Mouse (Mus musculus) lung, postnatal 4 days (tissue): Measurements from ENCODE around the gene C1qtnf6.

ENCODE experiments used
- DNase-seq, 2 experiments: peaks; one replicate each; pipeline ENCODE4 v3.0.0; 2021

The C1qtnf6 gene

GRCm38 (mm10) chr15:78514393-78515146 lies 16.6 kb downstream of the C1qtnf6 start:
- peak; percentile 60 to 84 for DNase-seq

- DNase-seq = no peak
Measured at GRCm38 (mm10) chr15:78513019-78513418, 18.2 kb downstream of the C1qtnf6 start.

DNA sequence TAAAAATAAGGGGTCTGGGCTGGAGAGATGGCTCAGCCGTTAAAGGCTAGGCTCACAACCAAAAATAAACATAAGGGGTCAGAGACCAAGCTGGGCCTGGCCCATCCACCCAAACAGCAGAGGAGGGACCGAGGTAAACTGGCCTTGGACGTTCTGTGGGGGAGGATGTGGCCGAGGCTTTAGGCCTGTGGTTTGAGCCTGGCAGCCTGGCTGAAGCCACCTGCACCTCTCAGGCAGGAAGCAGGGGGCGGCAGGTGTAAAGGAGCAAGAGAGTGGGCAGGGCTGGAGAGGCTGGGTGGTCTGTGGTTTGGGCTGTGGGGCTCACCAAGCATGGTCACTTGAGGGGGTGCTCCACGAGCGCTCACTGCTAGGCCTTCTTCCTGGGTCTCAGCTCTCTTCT lies 19.3 kb downstream of the C1qtnf6 start:
- DNase-seq = no peak

DNA sequence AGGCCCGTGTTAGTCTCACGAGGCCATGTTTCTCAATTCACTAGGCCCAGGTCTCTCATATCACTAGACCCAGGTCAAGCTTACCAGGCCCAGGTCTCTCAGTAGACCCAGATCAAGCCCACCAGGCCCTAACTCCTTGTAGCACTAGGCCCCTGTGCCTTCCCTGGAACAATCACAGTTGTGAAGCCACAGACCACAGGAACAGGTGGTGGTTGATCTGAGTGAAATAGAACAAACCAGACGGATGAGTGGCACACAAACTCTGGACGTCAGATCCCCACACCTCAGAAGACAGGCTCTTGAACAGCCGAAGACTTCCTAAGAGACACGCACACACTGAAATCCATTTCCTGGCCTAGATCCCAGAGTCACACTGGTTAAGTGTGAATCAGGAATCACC lies 20.5 kb downstream of the C1qtnf6 start:
- DNase-seq = no peak

- no peak for DNase-seq
Measured at GRCm38 (mm10) chr15:78510121-78510576, 21.1 kb downstream of the C1qtnf6 start.

DNA sequence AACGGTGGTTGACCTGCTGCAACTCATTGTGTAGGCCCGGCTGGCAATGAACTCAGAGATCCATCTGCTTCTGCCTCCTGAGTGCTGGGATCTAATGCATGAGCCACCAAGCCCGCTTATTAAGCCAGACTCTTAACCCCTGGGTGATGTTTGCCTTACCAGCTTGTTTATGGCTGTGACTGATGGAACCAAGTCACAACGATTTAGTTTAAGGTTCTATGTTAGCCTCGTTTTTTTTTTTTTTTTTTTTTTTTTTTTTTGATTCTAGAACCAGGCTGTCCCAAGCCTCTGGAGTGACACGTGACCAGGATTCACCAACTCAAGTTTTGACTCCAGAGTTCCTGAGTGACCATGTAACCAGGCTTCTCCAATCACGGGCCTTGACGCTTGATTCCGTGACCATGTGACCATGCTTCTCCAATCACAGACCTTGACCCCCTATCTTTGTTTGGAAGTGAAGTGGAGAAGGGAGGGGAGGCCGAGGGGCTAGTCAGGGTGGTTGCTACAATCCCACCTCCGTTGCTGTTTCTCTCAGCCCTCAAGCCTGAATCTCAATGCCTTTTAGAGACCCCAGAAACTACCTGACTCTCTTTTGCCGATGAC lies 21.8 kb downstream of the C1qtnf6 start:
- DNase-seq = no peak

GRCm38 (mm10) chr15:78508443-78508842 lies 22.8 kb downstream of the C1qtnf6 start:
- no peak for DNase-seq

- DNase-seq = no peak
Measured at GRCm38 (mm10) chr15:78505541-78505940, 25.7 kb downstream of the C1qtnf6 start.

DNA sequence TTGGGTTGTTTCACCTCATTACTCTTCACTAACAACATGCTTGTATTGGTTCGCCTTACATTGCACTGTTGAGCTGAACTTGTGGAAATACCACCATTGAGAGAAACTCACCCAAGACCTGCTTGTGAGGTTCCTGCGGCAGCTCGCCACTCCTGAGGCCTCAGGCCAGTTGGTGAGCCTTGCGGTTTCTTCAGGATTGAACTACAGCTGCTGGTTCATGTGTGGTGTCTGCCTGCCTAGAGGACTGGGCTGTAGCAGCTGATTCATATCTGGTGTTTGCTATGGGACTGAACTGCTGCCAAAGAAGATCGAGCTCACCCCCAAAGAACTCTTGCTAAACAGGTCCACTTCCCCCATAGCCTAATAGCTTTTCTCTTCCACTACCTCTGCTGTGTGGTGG lies 26.4 kb downstream of the C1qtnf6 start:
- no peak for DNase-seq

- no peak for DNase-seq
Measured at GRCm38 (mm10) chr15:78504013-78504412, 27.2 kb downstream of the C1qtnf6 start.

- no peak for DNase-seq
Measured at GRCm38 (mm10) chr15:78502437-78503132, 28.6 kb downstream of the C1qtnf6 start.

- no peak for DNase-seq
Measured at GRCm38 (mm10) chr15:78494968-78495406, 36.2 kb downstream of the C1qtnf6 start, which contains the start of gene Il2rb. Il2rb (minus strand) TSS chr15:78495271.

GRCm38 (mm10) chr15:78493401-78494010 lies 37.7 kb downstream of the C1qtnf6 start:
- DNase-seq = no peak

GRCm38 (mm10) chr15:78491301-78491700 lies 39.9 kb downstream of the C1qtnf6 start:
- no peak for DNase-seq

- no peak for DNase-seq
Measured at GRCm38 (mm10) chr15:78489906-78490305, 41.3 kb downstream of the C1qtnf6 start.

DNA sequence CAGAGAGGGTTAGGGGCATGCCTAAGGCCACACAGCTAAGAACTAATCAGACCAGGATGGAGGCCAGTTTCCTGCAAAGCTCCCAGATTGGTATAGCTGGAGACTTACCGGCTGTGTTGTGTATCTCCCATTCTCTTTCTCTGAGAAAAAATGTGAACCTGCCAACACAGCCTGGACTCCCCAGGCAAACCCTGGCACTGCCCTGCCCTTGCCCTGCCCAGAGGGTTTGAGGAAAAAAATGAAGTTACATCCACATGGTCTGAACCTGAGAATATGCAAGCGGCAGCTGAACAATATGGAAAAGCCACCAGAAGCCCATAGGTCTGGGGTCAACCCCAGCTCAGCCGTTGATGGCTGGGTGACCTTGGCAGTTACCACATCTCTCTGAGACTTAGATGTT lies 42.0 kb downstream of the C1qtnf6 start:
- DNase-seq = no peak

- no peak for DNase-seq
Measured at GRCm38 (mm10) chr15:78487066-78487465, 44.1 kb downstream of the C1qtnf6 start.

DNA sequence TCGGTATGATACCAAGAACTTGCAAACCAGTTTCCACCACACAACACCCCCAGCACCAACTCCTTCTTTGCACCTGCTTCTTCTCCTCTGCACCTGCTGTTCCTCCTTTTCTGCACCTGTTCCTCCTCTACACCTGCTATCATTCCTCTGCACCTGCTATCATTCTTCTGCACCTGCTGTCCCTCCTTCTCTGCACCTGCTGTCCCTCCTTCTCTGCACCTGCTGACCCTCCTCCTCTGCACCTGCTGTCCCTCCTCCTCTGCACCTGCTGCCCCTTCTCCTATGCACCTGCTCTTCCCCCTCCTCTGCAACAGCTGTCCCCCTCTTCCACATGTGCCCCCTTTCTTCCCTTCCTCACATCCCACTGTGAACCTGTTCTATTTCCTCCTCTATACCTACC lies 44.7 kb downstream of the C1qtnf6 start:
- no peak for DNase-seq

- DNase-seq = no peak
Measured at GRCm38 (mm10) chr15:78483311-78483710, 47.9 kb downstream of the C1qtnf6 start.

DNA sequence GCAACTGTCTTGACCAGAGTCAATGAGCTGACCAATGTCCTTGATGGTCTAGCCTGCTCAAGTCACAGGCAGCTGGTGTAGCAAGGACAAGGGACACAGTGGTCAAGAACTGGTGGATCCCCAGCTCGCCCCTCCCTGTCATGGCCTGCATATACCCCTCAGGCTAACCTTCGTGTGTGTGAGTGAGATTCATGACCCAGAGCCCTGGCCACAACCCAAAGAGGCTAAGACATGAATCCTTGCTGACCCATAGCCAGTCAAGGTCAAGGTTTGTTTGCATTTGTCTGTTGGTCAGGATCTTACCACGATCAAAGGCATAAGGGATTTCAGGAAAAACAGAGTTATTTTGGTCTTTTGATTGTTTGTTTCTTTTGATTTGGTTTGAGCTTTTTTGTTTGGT lies 48.7 kb downstream of the C1qtnf6 start:
- no peak for DNase-seq

GRCm38 (mm10) chr15:78481448-78482000 lies 49.7 kb downstream of the C1qtnf6 start:
- DNase-seq = peak in 1 of 2 experiments; percentile 13

DNA sequence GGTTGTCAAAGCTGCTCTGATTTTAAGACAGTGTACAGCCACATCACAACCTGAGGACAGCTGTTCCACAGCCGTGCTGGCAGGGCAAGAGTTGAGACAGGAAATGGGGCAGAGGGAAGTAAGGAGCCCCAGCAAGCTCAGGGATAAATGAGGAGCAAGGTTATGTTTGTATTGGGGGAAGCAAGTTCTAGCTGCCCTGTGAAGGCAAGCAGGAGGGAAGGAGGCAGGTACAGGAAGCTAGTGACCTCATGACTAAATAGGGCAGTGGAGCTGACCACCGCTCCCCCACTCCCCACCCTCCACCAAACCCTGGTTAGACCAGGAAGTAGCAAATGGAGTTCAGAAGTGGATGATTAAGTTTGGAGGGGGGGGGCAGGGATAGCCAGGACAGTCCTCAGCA lies 50.2 kb downstream of the C1qtnf6 start:
- DNase-seq = no peak

DNA sequence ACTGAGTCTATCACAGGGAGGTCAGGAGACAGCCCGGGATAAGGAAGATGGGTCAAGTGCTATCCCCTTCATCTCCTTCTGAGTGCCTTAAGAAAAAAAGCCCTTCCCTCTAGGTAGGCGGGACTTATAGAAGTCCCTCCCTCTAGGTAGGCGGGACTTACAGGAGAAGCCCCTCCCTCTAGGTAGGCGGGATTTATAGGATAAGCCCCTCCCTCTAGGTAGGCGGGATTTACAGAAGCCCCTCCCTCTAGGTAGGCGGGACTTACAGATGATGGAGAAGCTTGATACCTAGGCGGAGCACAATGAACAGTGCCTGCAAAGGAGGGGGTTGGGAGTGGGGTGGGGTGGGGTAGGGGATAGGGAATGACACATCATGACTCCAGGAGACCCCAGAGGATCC lies 51.1 kb downstream of the C1qtnf6 start:
- no peak for DNase-seq
